Mouse (Mus musculus): ENCODE results near the gene Eif3i.

The Eif3i gene

GRCm38 (mm10) chr4:129600233-129601158, at the start of gene Eif3i, which contains the start of gene Tmem234:
Gene Eif3i, minus strand, starts transcription at chr4:129600648.
Gene Tmem234, plus strand, starts transcription at chr4:129600668.
- DNase-seq (ENCODE audit: extremely low spot score, low read depth, low spot score): no peak

GRCm38 (mm10) chr4:129648656-129649055, 48.2 kb upstream of the Eif3i start:
- no peak for DNase-seq (ENCODE audit: extremely low spot score, low read depth, low spot score)

DNA sequence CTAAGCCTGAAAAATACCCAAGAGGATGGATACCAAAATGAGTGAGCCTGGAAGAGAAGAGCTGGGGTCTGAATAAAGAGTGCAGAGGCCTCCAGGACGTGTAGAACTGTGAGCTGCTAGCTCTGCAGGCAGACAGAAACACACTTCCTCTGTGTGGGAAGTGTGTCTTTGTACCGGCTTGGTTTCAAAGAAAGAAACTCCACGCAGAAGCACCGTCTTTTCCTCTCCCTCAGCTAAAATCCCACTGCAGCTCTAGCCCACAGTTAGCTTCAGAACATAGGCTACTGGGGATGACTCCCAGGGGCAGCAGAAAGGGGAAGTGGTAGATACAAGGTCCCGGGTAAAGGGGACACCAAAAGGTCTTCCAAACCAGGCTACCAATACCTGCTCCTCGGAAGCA, 44.8 kb upstream of the Eif3i start:
- DNase-seq (ENCODE audit: extremely low spot score, low read depth, low spot score): no peak

GRCm38 (mm10) chr4:129641756-129642155, 41.3 kb upstream of the Eif3i start:
- no peak for DNase-seq (ENCODE audit: extremely low spot score, low read depth, low spot score)

DNA sequence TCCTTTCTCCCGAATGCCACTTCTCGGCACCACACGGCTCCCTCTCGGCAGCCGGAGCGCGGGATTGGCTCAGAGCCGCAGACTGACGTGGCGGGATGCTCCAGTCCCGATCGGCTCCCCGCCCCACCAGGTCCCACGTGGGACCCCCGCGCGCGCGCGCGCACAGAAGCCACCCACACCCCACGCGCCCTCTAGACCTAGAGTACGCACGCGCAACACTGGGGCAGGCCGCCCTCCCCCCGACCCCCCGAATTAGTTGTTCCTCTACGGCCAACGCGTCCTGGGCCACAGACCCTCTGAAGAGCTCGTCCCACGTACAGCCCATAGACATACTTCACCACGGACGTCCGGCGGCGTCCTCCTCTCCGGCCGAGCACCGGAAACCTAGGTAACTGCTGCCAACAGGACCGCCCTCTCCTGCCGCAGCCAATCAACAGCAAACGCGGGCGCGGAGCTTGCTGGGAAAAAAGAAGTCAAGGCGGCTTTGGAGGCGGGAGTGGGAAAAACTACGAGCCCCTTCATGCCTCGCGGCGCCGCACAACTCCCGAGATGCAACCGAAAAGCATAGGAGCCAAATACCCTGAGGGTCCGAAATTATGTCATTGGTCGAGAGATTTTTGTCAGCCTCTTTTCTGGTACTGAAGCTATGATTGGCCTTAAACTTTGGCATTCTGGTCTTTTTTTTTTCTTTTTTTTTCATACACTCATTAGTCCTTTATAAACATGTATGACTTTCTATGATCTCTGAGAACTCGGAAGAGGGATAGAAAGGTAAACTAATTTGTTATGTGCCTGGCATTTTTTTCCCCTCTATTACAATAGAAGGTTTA, 40.4 kb upstream of the Eif3i start, which contains the start of gene Txlna:
Txlna (minus strand) TSS at position 428 of the 830 bp plus-strand sequence.
- DNase-seq (ENCODE audit: extremely low spot score, low read depth, low spot score): peak; percentile 96

- no peak for DNase-seq (ENCODE audit: extremely low spot score, low read depth, low spot score)
These were observed 39.7 kb upstream of the Eif3i start for GRCm38 (mm10) chr4:129640101-129640637.

DNA sequence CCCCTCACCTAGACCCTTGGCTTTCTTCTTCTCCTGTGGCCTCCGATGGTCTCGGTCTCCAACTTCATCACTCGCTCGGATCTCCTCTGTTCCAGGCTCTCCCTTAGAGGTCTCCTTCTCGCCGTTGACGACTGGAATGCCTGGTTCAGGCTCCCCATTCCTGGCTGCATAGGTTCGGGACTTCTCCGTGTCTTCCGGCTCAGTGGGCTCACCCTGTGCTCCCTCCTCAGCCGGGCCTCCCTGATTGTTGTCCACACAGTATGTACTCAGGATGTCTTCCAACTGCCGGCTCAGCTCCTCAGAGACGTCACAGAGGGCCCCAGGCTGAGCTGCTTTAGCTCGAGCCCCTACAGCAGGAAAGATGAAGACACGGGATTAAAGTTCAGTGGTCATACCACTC, 38.8 kb upstream of the Eif3i start:
- no peak for DNase-seq (ENCODE audit: extremely low spot score, low read depth, low spot score)

DNA sequence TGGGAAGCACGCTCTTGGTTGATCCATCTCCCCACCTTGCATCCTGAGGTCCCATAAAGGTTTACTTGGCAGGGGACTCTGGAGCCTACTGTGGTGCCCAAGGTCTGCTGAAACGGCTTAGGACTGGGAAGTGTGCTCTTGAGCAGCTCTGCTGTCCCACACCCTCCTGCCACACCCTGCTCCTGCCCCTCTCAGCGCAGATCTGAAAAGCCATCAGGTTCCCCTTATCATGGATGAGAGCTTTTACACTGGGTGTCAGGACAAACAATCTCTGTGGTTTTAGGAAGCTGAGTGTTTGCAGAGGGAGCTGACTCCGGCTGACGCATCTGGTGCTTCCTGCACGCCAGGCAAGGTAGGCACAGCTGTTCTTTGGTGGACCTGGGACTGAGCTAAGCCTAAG, 33.4 kb upstream of the Eif3i start:
- no peak for DNase-seq (ENCODE audit: extremely low spot score, low read depth, low spot score)

GRCm38 (mm10) chr4:129631867-129632266, 31.4 kb upstream of the Eif3i start:
- DNase-seq (ENCODE audit: extremely low spot score, low read depth, low spot score): no peak

DNA sequence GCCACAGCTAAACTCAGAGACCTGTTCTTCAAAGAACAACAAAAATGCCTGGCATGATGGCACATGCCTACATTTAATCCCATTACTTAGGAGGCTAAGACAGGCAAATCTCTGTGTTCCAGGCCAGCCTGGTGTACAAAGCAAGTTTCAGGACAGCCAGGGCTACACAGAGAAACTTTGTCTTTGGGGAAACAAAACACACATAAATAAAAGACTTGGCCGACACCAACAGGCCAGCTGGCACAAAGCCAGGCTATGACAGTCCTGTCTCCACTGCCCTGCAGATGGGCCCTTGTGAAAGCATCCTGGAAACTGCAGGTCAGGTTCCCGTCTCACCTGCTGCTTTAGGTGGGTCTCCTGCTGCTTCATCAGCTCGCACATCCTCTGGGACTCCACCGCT, 30.5 kb upstream of the Eif3i start:
- no peak for DNase-seq (ENCODE audit: extremely low spot score, low read depth, low spot score)

DNA sequence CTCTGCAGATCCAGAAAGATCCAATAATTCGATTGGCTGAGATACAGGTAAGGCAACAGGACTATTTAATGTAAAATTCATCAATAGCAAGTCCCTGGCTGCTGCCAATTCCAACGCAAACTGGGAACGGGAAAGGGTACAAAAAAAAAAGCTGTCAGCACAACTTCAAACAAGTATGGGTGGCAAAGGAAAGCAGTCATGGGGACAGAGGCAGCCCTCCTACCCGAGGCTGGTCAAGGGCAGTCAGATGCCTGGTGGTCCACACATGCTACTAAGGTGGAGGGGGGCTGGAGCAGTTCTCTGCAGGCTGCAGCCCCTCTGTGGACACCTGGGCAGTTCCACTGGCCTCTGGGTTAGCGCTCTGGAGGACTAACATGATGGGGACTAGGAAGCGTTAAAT, 25.6 kb upstream of the Eif3i start:
- no peak for DNase-seq (ENCODE audit: extremely low spot score, low read depth, low spot score)

- DNase-seq (ENCODE audit: extremely low spot score, low read depth, low spot score): no peak
These were observed 25.0 kb upstream of the Eif3i start for GRCm38 (mm10) chr4:129625496-129625895.

GRCm38 (mm10) chr4:129625029-129625370, 24.6 kb upstream of the Eif3i start:
- DNase-seq (ENCODE audit: extremely low spot score, low read depth, low spot score): no peak

DNA sequence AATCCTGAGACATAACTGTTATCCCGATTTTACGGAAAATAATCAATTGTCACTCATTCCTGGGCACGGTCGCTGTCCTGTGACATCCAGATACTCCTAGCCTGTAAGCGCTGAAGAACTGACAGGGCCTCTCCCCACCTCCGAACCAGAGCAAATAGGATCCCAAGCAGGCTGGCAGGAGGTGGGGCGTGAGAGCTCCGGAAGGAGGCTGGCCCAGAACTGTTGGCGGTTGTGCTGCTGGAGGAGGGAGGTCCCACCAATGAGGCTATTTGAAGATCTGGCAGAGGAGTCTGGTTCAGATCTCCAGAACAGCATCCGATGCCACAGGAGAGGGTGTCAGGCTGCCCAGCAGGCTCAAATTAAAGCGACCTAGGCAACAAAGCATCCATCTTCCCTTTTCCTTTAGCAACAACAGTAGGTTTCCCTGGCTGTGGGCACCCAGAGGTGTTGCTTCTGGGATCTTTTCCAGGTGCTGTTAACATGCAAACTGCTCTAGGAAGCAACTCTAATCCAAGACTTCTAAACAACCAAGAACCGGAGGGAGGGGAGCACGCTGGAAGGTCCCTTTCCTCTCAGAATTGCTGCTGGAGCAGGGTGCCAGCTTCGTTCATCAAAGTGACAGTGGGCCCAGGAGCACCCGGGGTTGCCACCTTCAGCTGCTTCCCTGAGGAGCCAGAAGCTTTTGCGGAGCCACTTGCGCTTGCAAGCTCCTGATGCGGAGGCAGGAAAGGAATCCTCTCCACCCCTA, 24.0 kb upstream of the Eif3i start:
- DNase-seq (ENCODE audit: extremely low spot score, low read depth, low spot score): no peak

GRCm38 (mm10) chr4:129623681-129624091, 23.2 kb upstream of the Eif3i start, which contains the start of gene Ccdc28b:
Gene Ccdc28b, minus strand, starts transcription at chr4:129623947.
- DNase-seq (ENCODE audit: extremely low spot score, low read depth, low spot score): no peak

GRCm38 (mm10) chr4:129622803-129623535, 22.5 kb upstream of the Eif3i start:
- DNase-seq (ENCODE audit: extremely low spot score, low read depth, low spot score): no peak

GRCm38 (mm10) chr4:129622120-129622802, 21.8 kb upstream of the Eif3i start:
- DNase-seq (ENCODE audit: extremely low spot score, low read depth, low spot score): no peak

- no peak for DNase-seq (ENCODE audit: extremely low spot score, low read depth, low spot score)
These were observed 20.9 kb upstream of the Eif3i start for GRCm38 (mm10) chr4:129621283-129621841.
